Mouse (Mus musculus): Measurements from ENCODE around the gene Specc1. TPM values are rescaled to one million over a fixed set of nuclear protein-coding genes. Genes with fewer than 3 reads are reported as not detected.

Gene Specc1
- polyA plus RNA-seq, 2 experiments = 8.7 to 8.9 TPM

GRCm38 (mm10) chr11:62130685-62131295 lies 174.2 kb downstream of the Specc1 start:
- TF ChIP-seq POLR2A (IDR thresholded peaks at IDR 0.05; ENCODE audit: borderline replicate concordance, extremely low read depth, insufficient read depth, insufficient read length) = no peak
- H3K4me1 ChIP-seq (ENCODE audit: control insufficient read depth, insufficient read depth, low read length) = no peaks in the 10 kb centered on the region
- DNase-seq (ENCODE audit: low spot score) = no peak
- no peak overlapping the region for H3K27ac ChIP-seq (replicated peaks; ENCODE audit: low read depth, low read length)
- no peak overlapping the region for H3K4me2 ChIP-seq (replicated peaks; ENCODE audit: low read depth, low read length, severe bottlenecking)
- H3K36me3 ChIP-seq (ENCODE audit: control insufficient read depth, insufficient read depth, low read length) = peaks cover 7% of the 10 kb centered on the region; the same call in 1 of the 2 replicates
- 72% methylated on average over 2 of the region's 2 CpGs for WGBS
- H3K4me3 ChIP-seq (replicated peaks; ENCODE audit: low read length) = no peak overlapping the region
- no peak overlapping the region for H3K9ac ChIP-seq (ENCODE audit: low read depth, low read length, severe bottlenecking)
- no peaks in the 10 kb centered on the region for H3K27me3 ChIP-seq (ENCODE audit: control insufficient read depth, insufficient read depth, low read length)
- H3K9me3 ChIP-seq (ENCODE audit: control insufficient read depth, low read length) = no peaks in the 10 kb centered on the region
- ATAC-seq (ENCODE audit: low FRiP score, low read depth) = no peak

- Histone ChIP-seq H3K27ac (replicated peaks; ENCODE audit: low read depth, low read length) (no peak overlapping the region), H3K27me3 (ENCODE audit: control insufficient read depth, insufficient read depth, low read length) (no peaks in the 10 kb centered on the region), H3K4me2 (replicated peaks; ENCODE audit: low read depth, low read length, severe bottlenecking) (no peak overlapping the region), H3K9me3 (ENCODE audit: control insufficient read depth, low read length) (no peaks in the 10 kb centered on the region), H3K4me3 (replicated peaks; ENCODE audit: low read length) (no peak overlapping the region), H3K4me1 (ENCODE audit: control insufficient read depth, insufficient read depth, low read length) (no peaks in the 10 kb centered on the region), H3K9ac (ENCODE audit: low read depth, low read length, severe bottlenecking) (no peak overlapping the region), H3K36me3 (ENCODE audit: control insufficient read depth, insufficient read depth, low read length) (peaks cover 7% of the 10 kb centered on the region; the same call in 1 of the 2 replicates)
- WGBS = 76% methylated on average over 4 of the region's 4 CpGs
- no peak for TF ChIP-seq POLR2A (IDR thresholded peaks at IDR 0.05; ENCODE audit: borderline replicate concordance, extremely low read depth, insufficient read depth, insufficient read length)
- DNase-seq (ENCODE audit: low spot score) (no peak), ATAC-seq (ENCODE audit: low FRiP score, low read depth) (no peak)
Measured at GRCm38 (mm10) chr11:62131601-62132000, 175.0 kb downstream of the Specc1 start.

GRCm38 (mm10) chr11:62134191-62134590 lies 177.6 kb downstream of the Specc1 start:
- H3K36me3 ChIP-seq (ENCODE audit: control insufficient read depth, insufficient read depth, low read length) = peaks cover 7% of the 10 kb centered on the region; the same call in 1 of the 2 replicates
- no peaks in the 10 kb centered on the region for H3K27me3 ChIP-seq (ENCODE audit: control insufficient read depth, insufficient read depth, low read length)
- no peak overlapping the region for H3K4me2 ChIP-seq (replicated peaks; ENCODE audit: low read depth, low read length, severe bottlenecking)
- no peak overlapping the region for H3K27ac ChIP-seq (replicated peaks; ENCODE audit: low read depth, low read length)
- ATAC-seq (ENCODE audit: low FRiP score, low read depth) (no peak), DNase-seq (ENCODE audit: low spot score) (no peak)
- H3K9me3 ChIP-seq (ENCODE audit: control insufficient read depth, low read length) = no peaks in the 10 kb centered on the region
- no peaks in the 10 kb centered on the region for H3K4me1 ChIP-seq (ENCODE audit: control insufficient read depth, insufficient read depth, low read length)
- no peak for TF ChIP-seq POLR2A (IDR thresholded peaks at IDR 0.05; ENCODE audit: borderline replicate concordance, extremely low read depth, insufficient read depth, insufficient read length)
- no peak overlapping the region for H3K4me3 ChIP-seq (replicated peaks; ENCODE audit: low read length)
- WGBS = 94% methylated on average over 2 of the region's 2 CpGs
- H3K9ac ChIP-seq (ENCODE audit: low read depth, low read length, severe bottlenecking) = no peak overlapping the region

- Histone ChIP-seq H3K4me3 (replicated peaks; ENCODE audit: low read length) (no peak overlapping the region), H3K27ac (replicated peaks; ENCODE audit: low read depth, low read length) (no peak overlapping the region), H3K36me3 (ENCODE audit: control insufficient read depth, insufficient read depth, low read length) (peaks cover 13% of the 10 kb centered on the region), H3K4me2 (replicated peaks; ENCODE audit: low read depth, low read length, severe bottlenecking) (no peak overlapping the region), H3K4me1 (ENCODE audit: control insufficient read depth, insufficient read depth, low read length) (no peaks in the 10 kb centered on the region), H3K27me3 (ENCODE audit: control insufficient read depth, insufficient read depth, low read length) (no peaks in the 10 kb centered on the region), H3K9me3 (ENCODE audit: control insufficient read depth, low read length) (no peaks in the 10 kb centered on the region), H3K9ac (ENCODE audit: low read depth, low read length, severe bottlenecking) (no peak overlapping the region)
- TF ChIP-seq POLR2A (IDR thresholded peaks at IDR 0.05; ENCODE audit: borderline replicate concordance, extremely low read depth, insufficient read depth, insufficient read length) = no peak
- no peak for DNase-seq (ENCODE audit: low spot score)
- 70% methylated on average over 7 of the region's 7 CpGs for WGBS
- ATAC-seq (ENCODE audit: low FRiP score, low read depth) = no peak
Measured at GRCm38 (mm10) chr11:62145216-62146110, 188.9 kb downstream of the Specc1 start.

GRCm38 (mm10) chr11:62146661-62147060 lies 190.1 kb downstream of the Specc1 start:
- no peaks in the 10 kb centered on the region for H3K4me1 ChIP-seq (ENCODE audit: control insufficient read depth, insufficient read depth, low read length)
- no peak for TF ChIP-seq POLR2A (IDR thresholded peaks at IDR 0.05; ENCODE audit: borderline replicate concordance, extremely low read depth, insufficient read depth, insufficient read length)
- DNase-seq (ENCODE audit: low spot score) (no peak), ATAC-seq (ENCODE audit: low FRiP score, low read depth) (no peak)
- H3K9me3 ChIP-seq (ENCODE audit: control insufficient read depth, low read length) = no peaks in the 10 kb centered on the region
- no peak overlapping the region for H3K4me2 ChIP-seq (replicated peaks; ENCODE audit: low read depth, low read length, severe bottlenecking)
- H3K4me3 ChIP-seq (replicated peaks; ENCODE audit: low read length) = no peak overlapping the region
- no peak overlapping the region for H3K27ac ChIP-seq (replicated peaks; ENCODE audit: low read depth, low read length)
- H3K36me3 ChIP-seq (ENCODE audit: control insufficient read depth, insufficient read depth, low read length) = peaks cover 13% of the 10 kb centered on the region
- 87% methylated on average over 1 of the region's 1 CpGs for WGBS
- no peak overlapping the region for H3K9ac ChIP-seq (ENCODE audit: low read depth, low read length, severe bottlenecking)
- no peaks in the 10 kb centered on the region for H3K27me3 ChIP-seq (ENCODE audit: control insufficient read depth, insufficient read depth, low read length)

All from limb, embryonic 14.5 days (tissue).